Mouse (Mus musculus): ENCODE measurements around the gene Rcbtb1. TPM values are rescaled to one million over a fixed set of nuclear protein-coding genes. Genes with fewer than 3 reads are reported as not detected.
"Not testable (repeated sequence)": the region's sequence is repeated elsewhere in the genome, so short reads cannot be mapped to it uniquely, and the experiment has no call there.

Rcbtb1 gene
- polyA plus RNA-seq, 1 experiment: 10.5 TPM

DNA sequence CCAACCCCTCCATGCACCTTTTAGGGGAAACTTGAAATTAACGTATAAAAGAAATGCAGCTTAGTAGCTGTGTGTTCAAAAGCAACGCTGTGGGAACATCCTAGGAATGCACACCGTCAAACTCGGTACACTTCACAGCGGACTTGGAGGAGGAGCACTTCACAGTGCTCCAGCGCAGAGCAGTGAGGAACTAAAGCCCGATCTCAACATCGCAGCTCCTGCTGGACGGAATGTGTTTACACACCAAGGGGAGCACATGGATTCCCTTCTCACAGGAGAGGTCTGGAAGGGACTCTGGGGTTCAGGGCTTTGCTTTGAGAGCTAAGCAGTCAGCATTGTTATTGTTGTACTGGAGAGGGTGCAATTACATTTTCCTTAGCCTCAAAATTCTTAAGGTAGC is 32.6 kb downstream of the Rcbtb1 start:
- H3K79me2 ChIP-seq (ENCODE audit: control insufficient read depth, insufficient read depth): no peaks in the 10 kb centered on the region
- no peaks in the 10 kb centered on the region for H3K27me3 ChIP-seq (ENCODE audit: control insufficient read depth, insufficient read depth, insufficient read length)
- H3K79me3 ChIP-seq (ENCODE audit: low read depth): no peaks in the 10 kb centered on the region
- peaks cover 59% of the 10 kb centered on the region for H3K36me3 ChIP-seq (ENCODE audit: control insufficient read depth, insufficient read depth)
- no peak overlapping the region for H3K4me3 ChIP-seq (ENCODE audit: insufficient read depth, poor library complexity, severe bottlenecking)
- no peak overlapping the region for H3ac ChIP-seq (ENCODE audit: control insufficient read depth, insufficient read length, low read depth)
- TF ChIP-seq MAX (IDR thresholded peaks at IDR 0.05) (no peak), MYOD1 (IDR thresholded peaks at IDR 0.05; ENCODE audit: control insufficient read depth, insufficient read length, low read depth) (no peak), MYOG (IDR thresholded peaks at IDR 0.05; ENCODE audit: control insufficient read depth, extremely low read depth, insufficient read length) (no peak), CEBPB (IDR thresholded peaks at IDR 0.05; ENCODE audit: low read depth) (no peak), USF1 (IDR thresholded peaks at IDR 0.05; ENCODE audit: low read depth) (no peak), CTCF (IDR thresholded peaks at IDR 0.05; ENCODE audit: control insufficient read depth, insufficient read depth, insufficient read length) (no peak), FOSL1 (IDR thresholded peaks at IDR 0.05; ENCODE audit: insufficient read depth, low read length, poor library complexity, severe bottlenecking) (no peak)

DNA sequence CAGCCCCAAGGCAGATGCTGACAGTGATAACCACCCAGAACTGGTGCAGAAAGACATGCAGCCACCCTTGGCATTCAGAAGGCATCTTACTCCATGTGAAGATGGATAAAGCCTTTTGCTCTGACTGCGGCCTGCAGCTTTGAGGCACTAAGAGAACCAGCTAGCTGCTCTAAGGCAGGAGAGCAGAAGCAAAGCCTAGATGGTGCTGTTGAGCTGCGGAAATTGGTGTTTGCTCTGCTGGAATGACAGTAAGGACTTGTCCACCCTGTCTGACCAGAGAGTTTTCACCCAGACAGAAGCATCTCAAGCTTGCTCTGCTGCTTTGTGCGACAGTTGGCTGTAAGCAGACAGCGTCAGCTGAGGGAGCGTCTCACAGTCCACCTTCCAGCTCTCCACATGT is 49.3 kb downstream of the Rcbtb1 start:
- not testable (repeated sequence) for H3K27me3 ChIP-seq (ENCODE audit: control insufficient read depth, insufficient read depth, insufficient read length); H3ac ChIP-seq (ENCODE audit: control insufficient read depth, insufficient read length, low read depth); H3K4me3 ChIP-seq (ENCODE audit: insufficient read depth, poor library complexity, severe bottlenecking); H3K79me3 ChIP-seq (ENCODE audit: low read depth); H3K79me2 ChIP-seq (ENCODE audit: control insufficient read depth, insufficient read depth); H3K36me3 ChIP-seq (ENCODE audit: control insufficient read depth, insufficient read depth)

DNA sequence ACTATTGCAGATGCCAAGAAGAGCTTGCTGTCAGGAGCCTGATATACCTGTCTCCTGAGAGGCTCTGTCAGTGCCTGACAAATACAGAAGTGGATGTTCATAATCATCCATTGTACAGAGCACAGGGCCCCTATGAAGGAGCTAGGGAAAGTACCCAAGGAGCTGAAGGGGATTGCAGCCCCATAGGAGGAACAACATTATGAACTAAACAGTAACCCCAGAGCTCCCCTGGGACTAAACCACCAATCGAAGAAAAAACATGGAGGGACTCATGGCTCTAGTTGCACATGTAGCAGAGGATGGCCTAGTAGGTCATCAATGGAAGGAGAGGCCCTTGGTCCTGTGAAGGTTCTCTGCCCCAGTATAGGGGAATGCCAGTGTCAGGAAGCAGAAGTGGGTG is 54.9 kb downstream of the Rcbtb1 start:
- not testable (repeated sequence) for H3K36me3 ChIP-seq (ENCODE audit: control insufficient read depth, insufficient read depth); H3ac ChIP-seq (ENCODE audit: control insufficient read depth, insufficient read length, low read depth); H3K27me3 ChIP-seq (ENCODE audit: control insufficient read depth, insufficient read depth, insufficient read length); H3K4me3 ChIP-seq (ENCODE audit: insufficient read depth, poor library complexity, severe bottlenecking); H3K79me3 ChIP-seq (ENCODE audit: low read depth); H3K79me2 ChIP-seq (ENCODE audit: control insufficient read depth, insufficient read depth)

DNA sequence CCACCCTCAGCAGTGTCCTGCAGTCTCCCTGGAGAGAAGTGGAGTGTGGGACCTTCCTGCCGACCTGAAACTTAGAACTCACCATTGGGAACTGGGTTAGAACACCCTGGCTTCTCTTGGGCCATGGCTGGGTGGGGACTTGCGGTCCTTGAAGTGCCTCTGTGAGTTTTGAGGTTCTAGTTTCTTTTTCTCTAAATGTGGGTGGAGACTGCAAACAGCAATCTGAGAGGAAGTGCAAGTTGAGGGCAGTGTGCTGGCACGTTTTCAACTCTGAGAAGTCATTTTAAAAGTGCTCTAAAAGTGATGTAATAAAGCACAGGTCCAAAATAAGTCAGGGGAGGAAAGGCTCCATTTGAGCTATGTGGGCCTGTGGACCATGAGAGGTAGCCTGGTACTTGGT is 59.0 kb downstream of the Rcbtb1 start, which contains the start of gene Gm6904:
Gm6904 (minus strand) TSS at position 161 of the 400 bp plus-strand sequence.
- no peaks in the 10 kb centered on the region for H3K27me3 ChIP-seq (ENCODE audit: control insufficient read depth, insufficient read depth, insufficient read length)
- H3K4me3 ChIP-seq (ENCODE audit: insufficient read depth, poor library complexity, severe bottlenecking): no peak within 1 kb of the TSS
- TF ChIP-seq MAX (IDR thresholded peaks at IDR 0.05) (no peak), MYOG (IDR thresholded peaks at IDR 0.05; ENCODE audit: control insufficient read depth, extremely low read depth, insufficient read length) (no peak), USF1 (IDR thresholded peaks at IDR 0.05; ENCODE audit: low read depth) (no peak), FOSL1 (IDR thresholded peaks at IDR 0.05; ENCODE audit: insufficient read depth, low read length, poor library complexity, severe bottlenecking) (no peak), MYOD1 (IDR thresholded peaks at IDR 0.05; ENCODE audit: control insufficient read depth, insufficient read length, low read depth) (no peak), CTCF (IDR thresholded peaks at IDR 0.05; ENCODE audit: control insufficient read depth, insufficient read depth, insufficient read length) (no peak), CEBPB (IDR thresholded peaks at IDR 0.05; ENCODE audit: low read depth) (no peak)
- no peaks in the 10 kb centered on the region for H3K79me3 ChIP-seq (ENCODE audit: low read depth)
- no peak within 1 kb of the TSS for H3ac ChIP-seq (ENCODE audit: control insufficient read depth, insufficient read length, low read depth)
- H3K79me2 ChIP-seq (ENCODE audit: control insufficient read depth, insufficient read depth): no peaks in the 10 kb centered on the region
- H3K36me3 ChIP-seq (ENCODE audit: control insufficient read depth, insufficient read depth): no peaks in the 10 kb centered on the region

DNA sequence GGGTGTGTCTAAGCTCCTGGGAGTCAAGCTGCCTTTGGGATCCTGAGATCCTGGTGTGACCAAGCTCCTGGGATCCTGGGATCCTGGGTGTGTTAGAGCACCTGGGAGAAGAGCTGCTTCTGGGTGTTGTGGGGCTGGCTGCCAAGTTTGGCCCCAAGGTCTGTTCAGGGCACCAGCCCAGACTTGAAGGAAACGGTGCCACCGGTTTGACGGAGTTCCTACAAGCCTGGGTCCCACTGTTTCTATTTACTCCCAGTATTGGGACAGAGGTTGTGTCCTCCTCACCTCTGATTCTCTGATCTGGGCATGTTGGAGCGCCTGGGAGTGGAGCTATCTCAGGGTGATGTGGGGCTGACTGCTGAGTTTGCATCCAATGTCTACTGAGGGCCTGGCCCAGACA is 74.0 kb downstream of the Rcbtb1 start:
- not testable (repeated sequence) for H3K79me2 ChIP-seq (ENCODE audit: control insufficient read depth, insufficient read depth); H3ac ChIP-seq (ENCODE audit: control insufficient read depth, insufficient read length, low read depth); H3K27me3 ChIP-seq (ENCODE audit: control insufficient read depth, insufficient read depth, insufficient read length); H3K36me3 ChIP-seq (ENCODE audit: control insufficient read depth, insufficient read depth); H3K4me3 ChIP-seq (ENCODE audit: insufficient read depth, poor library complexity, severe bottlenecking); H3K79me3 ChIP-seq (ENCODE audit: low read depth)

Other genes starting within 250 kb of the Rcbtb1 start
- not detected for gene 1700129C05Rik, start 58.3 kb upstream of the Rcbtb1 start, polyA plus RNA-seq (2012; fragmentation: generic; extraction: Trizol)
- gene Gm5142, start 22.5 kb upstream of the Rcbtb1 start, polyA plus RNA-seq (2012; fragmentation: generic; extraction: Trizol): not detected
- gene Gm6904, start 59.0 kb downstream of the Rcbtb1 start, polyA plus RNA-seq (2012; fragmentation: generic; extraction: Trizol): not detected
- not detected for gene Phf11a, start 96.3 kb downstream of the Rcbtb1 start, polyA plus RNA-seq (2012; fragmentation: generic; extraction: Trizol)
- not detected for gene Phf11b, start 140.1 kb downstream of the Rcbtb1 start, polyA plus RNA-seq (2012; fragmentation: generic; extraction: Trizol)
- gene Phf11d, start 164.3 kb downstream of the Rcbtb1 start, polyA plus RNA-seq (2012; fragmentation: generic; extraction: Trizol): not detected
- gene Phf11c, start 194.2 kb downstream of the Rcbtb1 start, polyA plus RNA-seq (2012; fragmentation: generic; extraction: Trizol): 0.18 TPM
- 2.9 TPM for gene Setdb2, start 239.7 kb downstream of the Rcbtb1 start, polyA plus RNA-seq (2012; fragmentation: generic; extraction: Trizol)
- 10.9 TPM for gene Cab39l, start 239.8 kb downstream of the Rcbtb1 start, polyA plus RNA-seq (2012; fragmentation: generic; extraction: Trizol)

Data from C2C12 (cell line).